Mouse (Mus musculus): Measurements from ENCODE around the gene Tgfb3. TPM values are rescaled to one million over a fixed set of nuclear protein-coding genes. Genes with fewer than 3 reads are reported as not detected.

Tgfb3 gene
- polyA plus RNA-seq, 1 experiment = not detected

GRCm38 (mm10) chr12:86014621-86015020 lies 64.2 kb downstream of the Tgfb3 start:
- no peak overlapping the region for H3K27ac ChIP-seq (ENCODE audit: insufficient read depth, low read depth, low read length)
- 57% methylated on average over 3 of the region's 3 CpGs for WGBS
- no peaks in the 10 kb centered on the region for H3K4me1 ChIP-seq (ENCODE audit: control insufficient read depth, insufficient read depth, low read length)
- TF ChIP-seq CTCF (IDR thresholded peaks at IDR 0.05; ENCODE audit: insufficient read depth, low read depth, low read length) (no peak), POLR2A (IDR thresholded peaks at IDR 0.05; ENCODE audit: insufficient read depth, low read depth, low read length) (no peak)
- H3K4me3 ChIP-seq (ENCODE audit: insufficient read depth, low read depth, low read length) = no peak overlapping the region

GRCm38 (mm10) chr12:86014174-86014573 lies 64.7 kb downstream of the Tgfb3 start:
- Histone ChIP-seq H3K27ac (ENCODE audit: insufficient read depth, low read depth, low read length) (no peak overlapping the region), H3K4me1 (ENCODE audit: control insufficient read depth, insufficient read depth, low read length) (no peaks in the 10 kb centered on the region), H3K4me3 (ENCODE audit: insufficient read depth, low read depth, low read length) (no peak overlapping the region)
- 86% methylated on average over 2 of the region's 2 CpGs for WGBS
- TF ChIP-seq CTCF (IDR thresholded peaks at IDR 0.05; ENCODE audit: insufficient read depth, low read depth, low read length) (no peak), POLR2A (IDR thresholded peaks at IDR 0.05; ENCODE audit: insufficient read depth, low read depth, low read length) (no peak)

- 77% methylated on average over 2 of the region's 2 CpGs for WGBS
- no peak for TF ChIP-seq CTCF (IDR thresholded peaks at IDR 0.05; ENCODE audit: insufficient read depth, low read depth, low read length)
- TF ChIP-seq POLR2A (IDR thresholded peaks at IDR 0.05; ENCODE audit: insufficient read depth, low read depth, low read length) = no peak
- H3K4me3 ChIP-seq (ENCODE audit: insufficient read depth, low read depth, low read length) = no peak overlapping the region
- H3K27ac ChIP-seq (ENCODE audit: insufficient read depth, low read depth, low read length) = no peak overlapping the region
- H3K4me1 ChIP-seq (ENCODE audit: control insufficient read depth, insufficient read depth, low read length) = peaks cover 5% of the 10 kb centered on the region
Measured at GRCm38 (mm10) chr12:86012195-86012594, 66.6 kb downstream of the Tgfb3 start.

GRCm38 (mm10) chr12:86010656-86011055 lies 68.2 kb downstream of the Tgfb3 start:
- Histone ChIP-seq H3K27ac (ENCODE audit: insufficient read depth, low read depth, low read length) (no peak overlapping the region), H3K4me3 (ENCODE audit: insufficient read depth, low read depth, low read length) (no peak overlapping the region), H3K4me1 (ENCODE audit: control insufficient read depth, insufficient read depth, low read length) (peaks cover 5% of the 10 kb centered on the region)
- 93% methylated on average over 5 of the region's 5 CpGs for WGBS
- no peak for TF ChIP-seq POLR2A (IDR thresholded peaks at IDR 0.05; ENCODE audit: insufficient read depth, low read depth, low read length)

GRCm38 (mm10) chr12:86007377-86007776 lies 71.5 kb downstream of the Tgfb3 start:
- WGBS = 47% methylated on average over 3 of the region's 3 CpGs
- no peak overlapping the region for H3K4me3 ChIP-seq (ENCODE audit: insufficient read depth, low read depth, low read length)
- TF ChIP-seq POLR2A (IDR thresholded peaks at IDR 0.05; ENCODE audit: insufficient read depth, low read depth, low read length) (no peak), CTCF (IDR thresholded peaks at IDR 0.05; ENCODE audit: insufficient read depth, low read depth, low read length) (no peak)
- peak overlapping the region; percentile 36; the same call in 1 of the 2 replicates for H3K27ac ChIP-seq (ENCODE audit: insufficient read depth, low read depth, low read length)
- H3K4me1 ChIP-seq (ENCODE audit: control insufficient read depth, insufficient read depth, low read length) = peaks cover 7% of the 10 kb centered on the region

Other genes with a start within 250 kb of the Tgfb3 start
- gene Ift43, start 3.5 kb upstream of the Tgfb3 start, polyA plus RNA-seq (2012; ENCODE audit: insufficient read depth, insufficient read length, low replicate concordance, missing spikeins) = not detected in 2 replicates
- not detected in 2 replicates for gene Gpatch2l, start 162.8 kb upstream of the Tgfb3 start, polyA plus RNA-seq (2012; ENCODE audit: insufficient read depth, insufficient read length, low replicate concordance, missing spikeins)